Mouse (Mus musculus) intestine, postnatal 0 days (tissue): ENCODE measurements around the gene Peg3. TPM values are rescaled to one million over a fixed set of nuclear protein-coding genes. Genes with fewer than 3 reads are reported as not detected.
A peak's percentile ranks its signal among the peaks of the same experiment; 100 is the strongest.
"Not testable (repeated sequence)": the region's sequence is repeated elsewhere in the genome, so short reads cannot be mapped to it uniquely, and the experiment has no call there.

ENCODE experiments used
- ATAC-seq: fragments of 200-750 bp; cut with Nextera tagmentation; 2 replicates; pipeline ENCODE4 v1.8.0; 2017; ENCODE audit warnings: mild to moderate bottlenecking, moderate TSS enrichment, moderate library complexity
- H3K27ac ChIP-seq: fragments of 300-500 bp; sonication (generic); 2 replicates; pipeline ENCODE4 v1.5.1; 2014; ENCODE audit warnings: mild to moderate bottlenecking, low read depth, low read length, moderate library complexity
- H3K27me3 ChIP-seq: fragments of 300-500 bp; sonication (generic); replicated peaks from 2 replicates; pipeline ENCODE4 v1.6.1; 2014; ENCODE audit warnings: low read length, mixed read lengths; ENCODE audit not compliant: control insufficient read depth, insufficient read depth
- H3K36me3 ChIP-seq: fragments of 300-500 bp; sonication (generic); 2 replicates; pipeline ENCODE4 v1.6.1; 2014; ENCODE audit warnings: mild to moderate bottlenecking, moderate library complexity; ENCODE audit not compliant: control insufficient read depth, insufficient read depth
- H3K4me1 ChIP-seq: fragments of 300-500 bp; sonication (generic); replicated peaks from 2 replicates; pipeline ENCODE4 v1.6.1; 2014; ENCODE audit warnings: antibody characterized with exemption, low read length, mixed read lengths; ENCODE audit not compliant: control insufficient read depth, insufficient read depth
- H3K4me2 ChIP-seq: fragments of 300-500 bp; sonication (generic); replicated peaks from 2 replicates; pipeline ENCODE4 v1.6.1; 2014; ENCODE audit warnings: low read depth, mild to moderate bottlenecking, moderate library complexity
- H3K4me3 ChIP-seq: fragments of 300-500 bp; sonication (generic); 2 replicates; pipeline ENCODE4 v1.5.1; 2014; ENCODE audit warnings: low read depth, low read length
- H3K9ac ChIP-seq: fragments of 300-500 bp; sonication (generic); 2 replicates; pipeline ENCODE4 v1.6.1; 2014; ENCODE audit warnings: mild to moderate bottlenecking, low read depth, low read length
- H3K9me3 ChIP-seq: fragments of 300-500 bp; sonication (generic); 2 replicates; pipeline ENCODE4 v1.6.1; 2016; ENCODE audit warnings: mixed run types; ENCODE audit not compliant: control insufficient read depth
- CTCF ChIP-seq: sonication (generic); IDR thresholded peaks from 2 replicates; pipeline ENCODE4 v1.5.1; 2016; ENCODE audit warnings: low read depth, mild to moderate bottlenecking, control low read depth, antibody characterized with exemption, moderate library complexity
- whole genome bisulfite sequencing: fragments of 180-500 bp; shearing (Covaris S2); extraction: QIAGEN DNeasy Blood & Tissue Kit; methylation state at CpG from one replicate; pipeline ENCODE4 v1.1.7; 2014; 5-methylcytosine and 5-hydroxymethylcytosine counted together
- polyA plus RNA-seq: library from polyadenylated mRNA; unstranded; fragments of >200 nt; fragmentation: Nextera tagmentation; extraction: Ambion mirVana; gene quantifications from 2 replicates; pipeline ENCODE4 v1.2.1, GENCODE M21; 2015

Gene Peg3
- 15.6 and 16.6 TPM in 2 replicates for polyA plus RNA-seq

- Histone ChIP-seq H3K9ac (peak within 1 kb of the TSS; percentile 41), H3K36me3 (no peaks in the 10 kb centered on the region), H3K4me1 (no peaks in the 10 kb centered on the region), H3K9me3 (peaks cover 8% of the 10 kb centered on the region; the same call in 1 of the 2 replicates), H3K27ac (peak within 1 kb of the TSS; percentile 84), H3K4me3 (peak within 1 kb of the TSS; percentile 52), H3K27me3 (no peaks in the 10 kb centered on the region), H3K4me2 (peak within 1 kb of the TSS; percentile 69)
- WGBS, result 53% methylated on average over 24 of the region's 24 CpGs
- ATAC-seq, result no peak
- TF ChIP-seq CTCF, result peak; percentile 45
These were observed at the start of gene Peg3, which contains the start of gene Usp29 for GRCm38 (mm10) chr7:6730241-6730640. Gene Peg3, minus strand, starts transcription at chr7:6730431. Gene Usp29, plus strand, starts transcription at chr7:6730578.

- no peak for ATAC-seq
- 71% methylated on average over 5 of the region's 5 CpGs for WGBS
- Histone ChIP-seq H3K4me1 (no peaks in the 10 kb centered on the region), H3K27ac (no peak overlapping the region), H3K4me3 (no peak overlapping the region), H3K4me2 (no peak overlapping the region), H3K9ac (no peak overlapping the region), H3K9me3 (no peaks in the 10 kb centered on the region), H3K27me3 (no peaks in the 10 kb centered on the region), H3K36me3 (no peaks in the 10 kb centered on the region)
- no peak for TF ChIP-seq CTCF
These were observed 48.9 kb upstream of the Peg3 start for GRCm38 (mm10) chr7:6779172-6779571.

GRCm38 (mm10) chr7:6777689-6778088, 47.5 kb upstream of the Peg3 start:
- no peaks in the 10 kb centered on the region for H3K36me3 ChIP-seq
- no peaks in the 10 kb centered on the region for H3K9me3 ChIP-seq
- WGBS, result 27% methylated on average over 4 of the region's 4 CpGs
- H3K27ac ChIP-seq, result no peak overlapping the region
- no peak overlapping the region for H3K4me3 ChIP-seq
- H3K4me2 ChIP-seq, result no peak overlapping the region
- TF ChIP-seq CTCF, result no peak
- H3K27me3 ChIP-seq, result no peaks in the 10 kb centered on the region
- no peaks in the 10 kb centered on the region for H3K4me1 ChIP-seq
- ATAC-seq, result no peak
- no peak overlapping the region for H3K9ac ChIP-seq

- ATAC-seq, result no peak
- Histone ChIP-seq H3K9me3 (no peaks in the 10 kb centered on the region), H3K4me1 (no peaks in the 10 kb centered on the region), H3K36me3 (no peaks in the 10 kb centered on the region), H3K4me3 (no peak overlapping the region), H3K9ac (no peak overlapping the region), H3K4me2 (no peak overlapping the region), H3K27ac (no peak overlapping the region), H3K27me3 (no peaks in the 10 kb centered on the region)
- WGBS, result 47% methylated on average over 2 of the region's 2 CpGs
- no peak for TF ChIP-seq CTCF
These were observed 46.9 kb upstream of the Peg3 start for GRCm38 (mm10) chr7:6777107-6777506.

- Histone ChIP-seq H3K4me1 (no peaks in the 10 kb centered on the region), H3K27ac (no peak overlapping the region), H3K27me3 (no peaks in the 10 kb centered on the region), H3K4me3 (no peak overlapping the region), H3K36me3 (no peaks in the 10 kb centered on the region), H3K9ac (no peak overlapping the region), H3K9me3 (no peaks in the 10 kb centered on the region), H3K4me2 (no peak overlapping the region)
- ATAC-seq, result no peak
- WGBS, result 80% methylated on average over 10 of the region's 10 CpGs
- no peak for TF ChIP-seq CTCF
These were observed 46.3 kb upstream of the Peg3 start for GRCm38 (mm10) chr7:6776314-6777059.

GRCm38 (mm10) chr7:6773865-6774413, 43.7 kb upstream of the Peg3 start:
- not testable (repeated sequence) for H3K4me1 ChIP-seq

More at GRCm38 (mm10) chr7:6773865-6774413, 43.7 kb upstream of the Peg3 start:
- H3K9me3 ChIP-seq, H3K27me3 ChIP-seq, H3K27ac ChIP-seq, H3K4me2 ChIP-seq, H3K9ac ChIP-seq, H3K36me3 ChIP-seq, H3K4me3 ChIP-seq, ATAC-seq: not testable (repeated sequence)
- 39% methylated on average over 11 of the region's 11 CpGs for WGBS
